Mouse (Mus musculus): ENCODE data around the gene G430095P16Rik. TPM values are rescaled to one million over a fixed set of nuclear protein-coding genes. Genes with fewer than 3 reads are reported as not detected.

G430095P16Rik gene
- total RNA-seq, 2 experiments from 2014 or later, result 0.66 to 1.1 TPM

Other genes with a start within 250 kb of the G430095P16Rik start
- 10 to 100 TPM; 10.5 to 10.8 TPM for gene Ier2, start 60.2 kb upstream of the G430095P16Rik start, total RNA-seq (2021)
- 10 to 100 TPM; 26.0 to 36.2 TPM for gene Trmt1, start 36.7 kb upstream of the G430095P16Rik start, total RNA-seq (2021)
- gene Nacc1, start 35.1 kb upstream of the G430095P16Rik start, total RNA-seq (2021), result 10 to 100 TPM; 25.7 to 33.6 TPM
- 1 to 10 TPM; 2.7 to 2.9 TPM for gene Lyl1, start 21.6 kb upstream of the G430095P16Rik start, total RNA-seq (2021)
- gene Nfix, start 77.3 kb downstream of the G430095P16Rik start, total RNA-seq (2021), result 100 to 1,000 TPM; 531 to 566 TPM
- 1 to 10 TPM; 6.0 to 7.2 TPM for gene Dand5, start 99.8 kb downstream of the G430095P16Rik start, total RNA-seq (2021)
- 10 to 100 TPM; 28.4 to 28.8 TPM for gene Gadd45gip1, start 108.5 kb downstream of the G430095P16Rik start, total RNA-seq (2021)
- gene Rad23a, start 117.7 kb downstream of the G430095P16Rik start, total RNA-seq (2021), result 100 to 1,000 TPM; 122 to 124 TPM
- gene Calr, start 123.9 kb downstream of the G430095P16Rik start, total RNA-seq (2021), result 100 to 1,000 TPM; 197 to 229 TPM
- 10 to 100 TPM; 24.8 to 25.5 TPM for gene Farsa, start 134.0 kb downstream of the G430095P16Rik start, total RNA-seq (2021)
- 1 to 10 TPM; 2.1 to 2.6 TPM for gene Syce2, start 149.1 kb downstream of the G430095P16Rik start, total RNA-seq (2021)
- gene Gcdh, start 170.9 kb downstream of the G430095P16Rik start, total RNA-seq (2021), result 10 to 100 TPM; 23.3 to 30.0 TPM
- gene Klf1, start 178.9 kb downstream of the G430095P16Rik start, total RNA-seq (2021), result under 1 TPM in 1 of 2 experiments, not detected in 1; 0.23 TPM
- 1 to 10 TPM; 5.7 to 6.9 TPM for gene Dnase2a, start 185.6 kb downstream of the G430095P16Rik start, total RNA-seq (2021)
- under 1 TPM in 1 of 2 experiments, not detected in 1; 0.07 TPM for gene Mast1, start 214.4 kb downstream of the G430095P16Rik start, total RNA-seq (2021)
- not detected for gene Rtbdn, start 224.0 kb downstream of the G430095P16Rik start, total RNA-seq (2021)
- gene Gm49661, start 246.4 kb downstream of the G430095P16Rik start, total RNA-seq (2021), result not detected
- 100 to 1,000 TPM; 224 to 248 TPM for gene Prdx2, start 246.6 kb downstream of the G430095P16Rik start, total RNA-seq (2021)
- 10 to 100 TPM; 22.6 to 28.4 TPM for gene Rnaseh2a, start 246.8 kb downstream of the G430095P16Rik start, total RNA-seq (2021)

All from gastrocnemius, postnatal 14 days (tissue).